Mouse (Mus musculus) CH12.LX (cell line): Measurements from ENCODE around the gene Adsl.

Experiments used
- CTCF ChIP-seq, 2 experiments: IDR thresholded peaks in 1 of 2; conservative IDR thresholded peaks in 1 of 2; 2 replicates each; pipeline ENCODE4 v1.5.1; 2011 to 2012; ENCODE audit warnings: low read depth in 2 of 2, low read length in 2 of 2, improper control_type of control experiment in 1 of 2, inconsistent platforms in 1 of 2, mild to moderate bottlenecking in 1 of 2, moderate library complexity in 1 of 2
- E2F4 ChIP-seq: IDR thresholded peaks from 2 replicates; pipeline ENCODE4 v1.6.1; 2011; ENCODE audit warnings: low read depth, low read length, improper control_type of control experiment; ENCODE audit not compliant: insufficient replicate concordance
- JUND ChIP-seq: conservative IDR thresholded peaks from 2 replicates; pipeline ENCODE4 v1.6.1; 2011; ENCODE audit warnings: low read depth, low read length, improper control_type of control experiment
- MAX ChIP-seq: IDR thresholded peaks from 2 replicates; pipeline ENCODE4 v1.6.1; 2011; ENCODE audit warnings: low read length, improper control_type of control experiment
- POLR2A ChIP-seq: IDR thresholded peaks from 2 replicates; pipeline ENCODE4 v1.6.1; 2011; ENCODE audit warnings: low read depth, mild to moderate bottlenecking, improper control_type of control experiment, low read length
- RCOR1 ChIP-seq: conservative IDR thresholded peaks from 2 replicates; pipeline ENCODE4 v1.6.1; 2012; ENCODE audit warnings: low read depth, mild to moderate bottlenecking, inconsistent platforms, low read length, improper control_type of control experiment
- TBP ChIP-seq: conservative IDR thresholded peaks from 2 replicates; pipeline ENCODE4 v1.6.1; 2011; ENCODE audit warnings: low read depth, low read length, improper control_type of control experiment
- ZMIZ1 ChIP-seq: IDR thresholded peaks from 2 replicates; pipeline ENCODE4 v1.6.1; 2012; ENCODE audit warnings: low read depth, mild to moderate bottlenecking, inconsistent platforms, low read length, improper control_type of control experiment

DNA sequence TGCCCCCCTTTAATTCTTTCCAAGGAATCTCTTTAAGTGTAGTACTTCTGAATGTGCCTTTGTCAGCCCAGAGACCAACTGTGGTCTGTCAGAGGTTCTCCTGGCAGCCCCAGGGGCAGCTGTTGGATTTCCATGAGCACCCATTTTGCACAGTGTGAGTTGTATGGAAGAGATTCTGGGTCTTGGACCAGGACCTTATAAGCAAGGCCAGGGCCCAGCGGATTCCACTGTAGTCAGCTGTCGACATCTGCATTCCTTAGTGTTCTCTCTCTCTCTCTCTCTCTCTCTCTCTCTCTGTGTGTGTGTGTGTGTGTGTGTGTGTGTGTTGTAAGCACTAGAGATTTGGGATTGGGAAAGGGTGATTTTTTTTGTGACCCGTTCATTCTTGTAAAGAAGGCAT, 11.6 kb upstream of the Adsl start:
- TF ChIP-seq CTCF (conservative IDR thresholded peaks at IDR 0.05 in 1 of 2, IDR thresholded peaks at IDR 0.05 in 1 of 2; ENCODE audit: low read depth in 2 of 2, low read length in 2 of 2) (no peak), ZMIZ1 (no peak), E2F4 (no peak), TBP (no peak), POLR2A (no peak), RCOR1 (no peak), MAX (no peak), JUND (no peak)
